Mouse (Mus musculus) hindbrain, embryonic 13.5 days (tissue): Measurements from ENCODE around the gene Lgi1. TPM values are rescaled to one million over a fixed set of nuclear protein-coding genes. Genes with fewer than 3 reads are reported as not detected.

Experiments used
- ATAC-seq: fragments of 200-750 bp; cut with Nextera tagmentation; 2 replicates; pipeline ENCODE4 v1.8.0; 2017; ENCODE audit warnings: moderate TSS enrichment; ENCODE audit not compliant: low FRiP score
- H3K27ac ChIP-seq: fragments of 300-500 bp; sonication (generic); 2 replicates; pipeline ENCODE4 v1.5.1; 2015; ENCODE audit warnings: inconsistent platforms, mild to moderate bottlenecking, moderate library complexity
- H3K27me3 ChIP-seq: fragments of 300-500 bp; sonication (generic); 2 replicates; pipeline ENCODE4 v1.6.1; 2015; ENCODE audit warnings: mild to moderate bottlenecking, inconsistent platforms
- H3K36me3 ChIP-seq: fragments of 300-500 bp; sonication (generic); 2 replicates; pipeline ENCODE4 v1.6.1; 2015; ENCODE audit warnings: mild to moderate bottlenecking, inconsistent platforms
- H3K4me1 ChIP-seq: fragments of 300-500 bp; sonication (generic); replicated peaks from 2 replicates; pipeline ENCODE4 v1.6.1; 2015; ENCODE audit warnings: inconsistent platforms
- H3K4me2 ChIP-seq: fragments of 300-500 bp; sonication (generic); 2 replicates; pipeline ENCODE4 v1.6.1; 2015; ENCODE audit warnings: inconsistent platforms, mild to moderate bottlenecking, moderate library complexity
- H3K4me3 ChIP-seq: fragments of 300-500 bp; sonication (generic); 2 replicates; pipeline ENCODE4 v1.5.1; 2015; ENCODE audit warnings: mild to moderate bottlenecking, inconsistent platforms
- H3K9ac ChIP-seq: fragments of 300-500 bp; sonication (generic); 2 replicates; pipeline ENCODE4 v1.6.1; 2015; ENCODE audit warnings: mild to moderate bottlenecking, inconsistent platforms
- H3K9me3 ChIP-seq: fragments of 300-500 bp; sonication (generic); 2 replicates; pipeline ENCODE4 v1.6.1; 2016; ENCODE audit warnings: inconsistent platforms
- WGBS: fragments of 180-500 bp; shearing (Covaris S2); methylation state at CpG from one replicate; pipeline ENCODE4 v1.1.7; 2015; 5-methylcytosine and 5-hydroxymethylcytosine counted together
- polyA plus RNA-seq: library from polyadenylated mRNA; unstranded; fragments of >200 nt; fragmentation: Nextera tagmentation; extraction: Ambion mirVana; gene quantifications from 2 replicates; pipeline ENCODE4 v1.2.1, GENCODE M21; 2015

Gene Lgi1
- polyA plus RNA-seq, 1 experiment from 2014 or later: 14.0 TPM

GRCm38 (mm10) chr19:38336553-38336952 lies 72.2 kb downstream of the Lgi1 start:
- Histone ChIP-seq H3K27ac (no peak overlapping the region), H3K4me3 (no peak overlapping the region), H3K9ac (no peak overlapping the region), H3K36me3 (no peaks in the 10 kb centered on the region), H3K27me3 (no peaks in the 10 kb centered on the region), H3K9me3 (no peaks in the 10 kb centered on the region), H3K4me1 (0 out of 2 replicates have a peak, but pooled peaks cover 3% of the 10 kb centered on the region), H3K4me2 (no peak overlapping the region)
- ATAC-seq: no peak
- WGBS: 92% methylated on average over 3 of the region's 3 CpGs

GRCm38 (mm10) chr19:38337332-38337731 lies 73.0 kb downstream of the Lgi1 start:
- WGBS: 91% methylated on average over 3 of the region's 3 CpGs
- Histone ChIP-seq H3K36me3 (no peaks in the 10 kb centered on the region), H3K27me3 (no peaks in the 10 kb centered on the region), H3K4me3 (no peak overlapping the region), H3K4me1 (no peaks in the 10 kb centered on the region), H3K9me3 (no peaks in the 10 kb centered on the region), H3K27ac (no peak overlapping the region), H3K9ac (no peak overlapping the region), H3K4me2 (no peak overlapping the region)
- no peak for ATAC-seq

GRCm38 (mm10) chr19:38339734-38340133 lies 75.4 kb downstream of the Lgi1 start:
- H3K4me3 ChIP-seq: no peak overlapping the region
- ATAC-seq: no peak
- WGBS: 72% methylated on average over 3 of the region's 3 CpGs
- H3K36me3 ChIP-seq: no peaks in the 10 kb centered on the region
- H3K4me2 ChIP-seq: no peak overlapping the region
- H3K4me1 ChIP-seq: no peaks in the 10 kb centered on the region
- H3K27me3 ChIP-seq: no peaks in the 10 kb centered on the region
- H3K9ac ChIP-seq: no peak overlapping the region
- no peak overlapping the region for H3K27ac ChIP-seq
- no peaks in the 10 kb centered on the region for H3K9me3 ChIP-seq

GRCm38 (mm10) chr19:38343246-38343645 lies 78.9 kb downstream of the Lgi1 start:
- Histone ChIP-seq H3K4me1 (no peaks in the 10 kb centered on the region), H3K9me3 (no peaks in the 10 kb centered on the region)
- 50% methylated on average over 1 of the region's 1 CpGs for WGBS

GRCm38 (mm10) chr19:38348271-38349012 lies 84.1 kb downstream of the Lgi1 start:
- Histone ChIP-seq H3K9me3 (no peaks in the 10 kb centered on the region), H3K4me3 (peak overlapping the region; percentile 18; the same call in 1 of the 2 replicates), H3K4me2 (peak overlapping the region; percentile 26), H3K36me3 (no peaks in the 10 kb centered on the region), H3K9ac (no peak overlapping the region), H3K27me3 (no peaks in the 10 kb centered on the region), H3K4me1 (no peaks in the 10 kb centered on the region), H3K27ac (peak overlapping the region; percentile 30)
- peak; percentile 78 for ATAC-seq
- WGBS: 25% methylated on average over 13 of the region's 13 CpGs

More at GRCm38 (mm10) chr19:38343246-38343645, 78.9 kb downstream of the Lgi1 start:
- no peak overlapping the region for H3K4me3 ChIP-seq
- no peak for ATAC-seq
- no peak overlapping the region for H3K27ac ChIP-seq
- no peak overlapping the region for H3K9ac ChIP-seq
- H3K27me3 ChIP-seq: no peaks in the 10 kb centered on the region
- no peak overlapping the region for H3K4me2 ChIP-seq
- no peaks in the 10 kb centered on the region for H3K36me3 ChIP-seq

- H3K27me3 ChIP-seq: no peaks in the 10 kb centered on the region
- H3K9ac ChIP-seq: no peak overlapping the region
- peak; percentile 26; the same call in 1 of the 2 replicates for ATAC-seq
- no peaks in the 10 kb centered on the region for H3K9me3 ChIP-seq
- H3K4me2 ChIP-seq: peak overlapping the region; percentile 26; the same call in 1 of the 2 replicates
- 66% methylated on average over 5 of the region's 5 CpGs for WGBS
- peak overlapping the region; percentile 18; the same call in 1 of the 2 replicates for H3K4me3 ChIP-seq
- peak overlapping the region; percentile 30; the same call in 1 of the 2 replicates for H3K27ac ChIP-seq
- H3K36me3 ChIP-seq: no peaks in the 10 kb centered on the region
- no peaks in the 10 kb centered on the region for H3K4me1 ChIP-seq
These were observed 84.6 kb downstream of the Lgi1 start for GRCm38 (mm10) chr19:38349013-38349341.

- Histone ChIP-seq H3K27ac (no peak overlapping the region), H3K27me3 (no peaks in the 10 kb centered on the region), H3K4me3 (no peak overlapping the region), H3K36me3 (no peaks in the 10 kb centered on the region), H3K9ac (no peak overlapping the region), H3K4me2 (no peak overlapping the region), H3K4me1 (no peaks in the 10 kb centered on the region), H3K9me3 (no peaks in the 10 kb centered on the region)
- WGBS: 95% methylated on average over 2 of the region's 2 CpGs
- no peak for ATAC-seq
These were observed 86.9 kb downstream of the Lgi1 start for GRCm38 (mm10) chr19:38351202-38351601.

GRCm38 (mm10) chr19:38351728-38352127 lies 87.4 kb downstream of the Lgi1 start:
- no peak overlapping the region for H3K27ac ChIP-seq
- H3K27me3 ChIP-seq: no peaks in the 10 kb centered on the region
- no peaks in the 10 kb centered on the region for H3K9me3 ChIP-seq
- no peak overlapping the region for H3K4me3 ChIP-seq
- no peak overlapping the region for H3K9ac ChIP-seq
- H3K4me2 ChIP-seq: no peak overlapping the region
- H3K4me1 ChIP-seq: no peaks in the 10 kb centered on the region
- H3K36me3 ChIP-seq: no peaks in the 10 kb centered on the region
- ATAC-seq: no peak
- 93% methylated on average over 3 of the region's 3 CpGs for WGBS

- Histone ChIP-seq H3K9me3 (no peaks in the 10 kb centered on the region), H3K4me2 (no peak overlapping the region), H3K4me1 (no peaks in the 10 kb centered on the region), H3K27me3 (no peaks in the 10 kb centered on the region), H3K36me3 (no peaks in the 10 kb centered on the region), H3K27ac (no peak overlapping the region), H3K9ac (no peak overlapping the region), H3K4me3 (no peak overlapping the region)
- WGBS: 46% methylated on average over 6 of the region's 6 CpGs
- peak; percentile 53; the same call in 1 of the 2 replicates for ATAC-seq
These were observed 88.3 kb downstream of the Lgi1 start for GRCm38 (mm10) chr19:38352495-38353130.

- H3K4me3 ChIP-seq: no peak overlapping the region
- H3K27ac ChIP-seq: no peak overlapping the region
- no peaks in the 10 kb centered on the region for H3K27me3 ChIP-seq
- no peaks in the 10 kb centered on the region for H3K36me3 ChIP-seq
- no peak overlapping the region for H3K9ac ChIP-seq
- H3K9me3 ChIP-seq: no peaks in the 10 kb centered on the region
- no peaks in the 10 kb centered on the region for H3K4me1 ChIP-seq
- no peak for ATAC-seq
- H3K4me2 ChIP-seq: no peak overlapping the region
- 89% methylated on average over 1 of the region's 1 CpGs for WGBS
These were observed 89.9 kb downstream of the Lgi1 start for GRCm38 (mm10) chr19:38354279-38354678.

GRCm38 (mm10) chr19:38354819-38355360 lies 90.6 kb downstream of the Lgi1 start:
- Histone ChIP-seq H3K36me3 (no peaks in the 10 kb centered on the region), H3K9me3 (no peaks in the 10 kb centered on the region), H3K27ac (no peak overlapping the region), H3K4me1 (no peaks in the 10 kb centered on the region), H3K4me3 (no peak overlapping the region), H3K9ac (no peak overlapping the region), H3K27me3 (no peaks in the 10 kb centered on the region), H3K4me2 (no peak overlapping the region)
- WGBS: 70% methylated on average over 10 of the region's 10 CpGs
- no peak for ATAC-seq

- Histone ChIP-seq H3K4me2 (no peak overlapping the region), H3K27me3 (no peaks in the 10 kb centered on the region), H3K9ac (no peak overlapping the region), H3K36me3 (no peaks in the 10 kb centered on the region), H3K4me3 (no peak overlapping the region), H3K27ac (no peak overlapping the region), H3K4me1 (no peaks in the 10 kb centered on the region), H3K9me3 (no peaks in the 10 kb centered on the region)
- 86% methylated on average over 8 of the region's 8 CpGs for WGBS
- no peak for ATAC-seq
These were observed 92.0 kb downstream of the Lgi1 start for GRCm38 (mm10) chr19:38356211-38356828.
